Mouse (Mus musculus) liver, embryonic 16.5 days (tissue): ENCODE measurements at regions not wholly inside any gene's neighbourhood (a gene's known extent, or its start where the extent isn't known, plus 50 kb on each side); places are given as distances from the start of the nearest gene placed in this dataset.

Source experiments
- ATAC-seq: fragments of 200-750 bp; cut with Nextera tagmentation; 2 replicates; pipeline ENCODE4 v1.8.0; 2017; ENCODE audit warnings: low read depth, mild to moderate bottlenecking, moderate number of reproducible peaks, moderate library complexity
- H3K27ac ChIP-seq: fragments of 300-500 bp; sonication (generic); 2 replicates; pipeline ENCODE4 v1.5.1; 2014; ENCODE audit warnings: mild to moderate bottlenecking, low read length
- H3K27me3 ChIP-seq: fragments of 300-500 bp; sonication (generic); 2 replicates; pipeline ENCODE4 v1.6.1; 2014; ENCODE audit warnings: low read depth, low read length, mixed read lengths; ENCODE audit not compliant: control insufficient read depth, insufficient read depth
- H3K36me3 ChIP-seq: fragments of 300-500 bp; sonication (generic); 2 replicates; pipeline ENCODE4 v1.6.1; 2014; ENCODE audit warnings: mild to moderate bottlenecking; ENCODE audit not compliant: control insufficient read depth, insufficient read depth
- H3K4me1 ChIP-seq: fragments of 300-500 bp; sonication (generic); 2 replicates; pipeline ENCODE4 v1.6.1; 2014; ENCODE audit warnings: low read depth, low read length, mixed read lengths; ENCODE audit not compliant: control insufficient read depth
- H3K4me2 ChIP-seq: fragments of 300-500 bp; sonication (generic); 2 replicates; pipeline ENCODE4 v1.6.1; 2014; ENCODE audit warnings: low read depth, low read length, mixed read lengths
- H3K4me3 ChIP-seq: fragments of 300-500 bp; sonication (generic); 2 replicates; pipeline ENCODE4 v1.5.1; 2014; ENCODE audit warnings: low read depth, mild to moderate bottlenecking, low read length
- H3K9ac ChIP-seq: fragments of 300-500 bp; sonication (generic); 2 replicates; pipeline ENCODE4 v1.6.1; 2014; ENCODE audit warnings: low read depth, low read length
- H3K9me3 ChIP-seq: fragments of 300-500 bp; sonication (generic); replicated peaks from 2 replicates; pipeline ENCODE4 v1.6.1; 2016; ENCODE audit warnings: low read length; ENCODE audit not compliant: control insufficient read depth
- WGBS: fragments of 180-500 bp; shearing (Covaris S2); extraction: QIAGEN DNeasy Blood & Tissue Kit; methylation state at CpG from one replicate; pipeline ENCODE4 v1.1.7; 2014; ENCODE audit not compliant: insufficient replicate concordance; 5-methylcytosine and 5-hydroxymethylcytosine counted together

DNA sequence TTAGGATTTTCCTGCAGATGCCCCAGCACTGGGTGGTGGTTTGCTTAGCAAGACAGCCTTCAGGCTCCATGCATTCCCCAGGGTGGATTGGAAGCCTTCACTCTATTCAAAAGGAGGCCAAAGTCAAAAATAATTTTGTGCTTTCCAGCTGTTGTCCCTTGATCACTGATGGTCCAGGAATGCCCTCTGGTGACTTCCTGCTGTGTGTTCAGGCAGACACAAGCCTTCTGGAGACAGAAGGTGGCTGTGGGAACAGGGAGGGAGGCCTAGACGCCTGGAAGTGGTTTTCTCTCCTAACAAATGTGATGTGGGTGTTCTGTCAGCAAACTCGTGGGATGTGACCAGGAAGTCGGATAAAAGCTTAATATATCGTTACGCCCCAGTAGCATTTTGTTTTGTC is 81.3 kb downstream of the Atp6ap1l start:
- H3K27ac ChIP-seq, result no peak overlapping the region
- 57% methylated on average over 5 of the region's 5 CpGs for WGBS

DNA sequence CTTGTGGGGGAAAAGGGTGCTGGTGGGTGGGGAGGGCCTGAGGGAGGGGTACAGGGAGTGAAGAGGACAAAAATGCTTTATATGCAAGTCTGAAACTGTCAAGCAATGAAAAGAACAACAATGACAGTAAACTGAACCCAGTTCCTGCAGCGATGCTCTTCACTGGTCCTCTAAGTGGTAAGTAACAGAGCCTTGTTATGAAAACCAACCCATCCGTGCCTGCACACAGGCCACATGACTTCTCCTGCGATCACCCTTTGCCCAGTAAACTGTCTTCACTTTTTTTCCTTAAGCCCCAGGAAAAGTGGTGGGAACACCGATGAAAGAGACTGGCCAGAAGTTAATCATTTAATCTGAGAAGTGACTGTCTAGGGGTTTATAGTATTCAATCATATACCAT is 83.3 kb downstream of the Atp6ap1l start:
- Histone ChIP-seq H3K9ac (no peak overlapping the region), H3K4me3 (no peak overlapping the region), H3K27ac (no peak overlapping the region), H3K27me3 (no peaks in the 10 kb centered on the region), H3K4me1 (no peaks in the 10 kb centered on the region), H3K4me2 (no peak overlapping the region), H3K36me3 (no peaks in the 10 kb centered on the region), H3K9me3 (no peaks in the 10 kb centered on the region)
- WGBS, result 61% methylated on average over 4 of the region's 4 CpGs
- ATAC-seq, result no peak

More for the DNA sequence above, 81.3 kb downstream of the Atp6ap1l start:
- ATAC-seq, result no peak
- Histone ChIP-seq H3K4me2 (no peak overlapping the region), H3K4me3 (no peak overlapping the region), H3K4me1 (no peaks in the 10 kb centered on the region; the same call in 1 of the 2 replicates), H3K36me3 (no peaks in the 10 kb centered on the region), H3K27me3 (no peaks in the 10 kb centered on the region), H3K9ac (no peak overlapping the region), H3K9me3 (no peaks in the 10 kb centered on the region)

DNA sequence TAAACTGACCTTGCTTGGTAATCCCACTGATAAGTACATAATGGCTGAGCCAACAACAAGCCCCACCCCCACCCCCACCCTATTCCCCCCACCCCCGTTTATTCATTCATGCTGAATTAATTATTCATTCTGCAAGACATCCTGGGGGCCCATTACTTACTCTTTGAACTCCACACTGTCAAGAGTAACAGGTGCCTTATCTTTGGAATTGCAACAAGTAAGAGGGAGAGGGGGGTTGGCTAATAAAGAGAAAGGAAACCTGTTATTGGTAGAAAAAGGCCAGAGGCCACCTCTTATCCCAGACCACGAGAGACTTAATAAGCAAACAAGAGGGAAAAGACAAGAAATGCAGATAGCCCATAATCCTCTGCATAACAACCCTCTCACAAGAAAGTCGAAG is 84.7 kb downstream of the Atp6ap1l start:
- no peak overlapping the region for H3K9ac ChIP-seq
- 30% methylated on average over 3 of the region's 3 CpGs for WGBS
- no peaks in the 10 kb centered on the region for H3K4me1 ChIP-seq
- no peak overlapping the region for H3K27ac ChIP-seq
- no peak for ATAC-seq
- H3K36me3 ChIP-seq, result no peaks in the 10 kb centered on the region
- H3K4me3 ChIP-seq, result no peak overlapping the region
- H3K4me2 ChIP-seq, result no peak overlapping the region
- H3K27me3 ChIP-seq, result no peaks in the 10 kb centered on the region
- no peaks in the 10 kb centered on the region for H3K9me3 ChIP-seq

DNA sequence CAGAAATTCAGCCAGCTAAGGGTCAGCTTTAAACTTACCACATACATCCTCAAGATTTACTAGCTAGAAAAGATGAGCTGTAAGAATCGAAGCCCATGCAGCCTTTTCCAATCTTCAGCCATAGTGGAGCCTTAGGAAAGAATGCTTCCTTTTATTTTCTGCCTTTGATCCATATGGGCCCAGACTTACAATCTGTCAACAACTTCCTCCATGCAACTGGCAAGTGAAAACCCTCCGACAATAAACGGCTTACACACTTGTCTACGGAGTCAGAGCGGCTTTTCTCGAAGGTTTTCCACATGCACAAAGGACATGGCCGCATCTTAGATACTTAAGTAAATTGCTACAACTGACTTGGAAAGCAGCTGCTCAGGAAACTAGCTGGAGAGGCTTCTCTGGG is 85.2 kb downstream of the Atp6ap1l start:
- Histone ChIP-seq H3K4me3 (no peak overlapping the region), H3K27ac (no peak overlapping the region), H3K27me3 (no peaks in the 10 kb centered on the region), H3K9ac (no peak overlapping the region), H3K4me1 (no peaks in the 10 kb centered on the region), H3K4me2 (no peak overlapping the region), H3K9me3 (no peaks in the 10 kb centered on the region), H3K36me3 (no peaks in the 10 kb centered on the region)
- ATAC-seq, result no peak
- 50% methylated on average over 7 of the region's 7 CpGs for WGBS

DNA sequence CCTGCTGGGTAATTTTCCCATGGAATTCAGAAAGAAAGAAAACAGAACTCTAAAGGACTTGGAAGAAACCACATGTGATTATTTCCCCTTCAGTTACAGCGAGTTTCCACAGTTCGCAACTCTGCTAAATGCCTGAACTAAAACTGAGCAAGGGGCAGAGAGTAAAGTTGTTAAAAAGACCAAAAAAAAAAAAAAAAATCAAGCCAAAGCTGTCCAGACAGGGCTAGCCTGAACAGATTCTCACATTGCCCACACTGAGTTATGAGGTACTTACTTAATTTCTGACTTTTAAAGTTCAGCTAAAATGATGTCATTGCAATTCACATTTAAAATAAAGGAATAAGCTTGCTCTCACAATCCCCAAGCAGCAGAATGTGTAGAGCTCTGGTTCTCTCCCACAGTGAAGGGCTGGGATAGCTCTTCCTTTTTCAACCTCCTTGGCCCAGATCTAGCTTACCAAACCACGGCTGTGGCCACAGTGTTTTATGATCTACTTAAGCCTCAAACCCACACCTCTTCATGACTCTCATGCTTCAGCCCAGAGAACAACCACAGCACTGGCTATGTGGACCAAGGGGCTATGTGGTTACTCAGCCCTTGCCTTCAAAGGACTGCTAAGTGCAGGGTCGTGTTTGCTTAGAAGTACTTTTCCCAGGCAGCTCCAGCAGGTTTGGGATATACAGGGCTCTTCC is 90.8 kb downstream of the Atp6ap1l start:
- no peaks in the 10 kb centered on the region for H3K36me3 ChIP-seq
- no peaks in the 10 kb centered on the region for H3K27me3 ChIP-seq
- no peak for ATAC-seq
- WGBS, result 40% methylated on average over 4 of the region's 4 CpGs
- H3K9ac ChIP-seq, result no peak overlapping the region
- H3K4me1 ChIP-seq, result no peaks in the 10 kb centered on the region
- no peak overlapping the region for H3K4me2 ChIP-seq
- H3K4me3 ChIP-seq, result no peak overlapping the region
- no peaks in the 10 kb centered on the region for H3K9me3 ChIP-seq
- no peak overlapping the region for H3K27ac ChIP-seq

DNA sequence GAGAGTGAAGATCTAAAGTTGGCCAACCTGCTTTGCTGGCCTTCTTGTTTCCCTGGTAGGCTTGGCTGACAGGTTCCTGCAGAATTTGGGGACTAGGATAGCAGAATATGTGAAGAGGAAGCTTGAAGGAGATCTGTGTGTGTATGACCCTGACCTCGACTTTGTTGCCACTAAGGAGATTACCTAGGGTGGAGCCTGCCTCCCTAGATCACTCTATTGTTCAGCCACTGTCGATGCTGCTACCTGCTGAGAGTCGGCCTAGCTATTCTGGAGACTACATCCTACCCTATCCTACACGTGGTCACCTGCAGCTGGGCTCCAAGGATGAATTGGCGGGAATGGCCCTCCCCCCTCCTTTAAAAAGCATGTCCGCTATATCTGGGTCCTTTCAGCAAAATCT is 95.1 kb downstream of the Atp6ap1l start:
- no peak for ATAC-seq

DNA sequence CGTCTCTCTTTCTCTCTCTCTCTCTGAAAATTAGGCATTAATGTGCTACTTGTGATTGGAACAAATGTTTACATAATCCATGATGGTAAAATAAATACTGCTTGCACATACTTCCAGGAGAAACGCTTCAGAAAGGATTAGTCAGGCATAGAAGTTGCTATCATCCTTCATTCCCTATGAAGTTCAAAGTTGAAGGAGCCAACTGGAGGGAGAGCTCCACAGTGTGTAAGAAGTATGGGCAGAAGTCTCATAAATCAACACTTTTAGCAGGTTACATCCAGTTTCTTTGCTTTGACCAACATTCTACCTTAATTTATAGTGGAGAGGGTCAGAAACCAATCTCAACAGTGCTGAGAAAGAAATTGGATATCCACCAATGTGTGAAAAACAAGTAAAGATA is 105.5 kb downstream of the Atp6ap1l start:
- no peak for ATAC-seq
- Histone ChIP-seq H3K4me2 (no peak overlapping the region), H3K9me3 (no peaks in the 10 kb centered on the region), H3K4me1 (no peaks in the 10 kb centered on the region), H3K4me3 (no peak overlapping the region), H3K27ac (no peak overlapping the region), H3K36me3 (no peaks in the 10 kb centered on the region), H3K9ac (no peak overlapping the region), H3K27me3 (no peaks in the 10 kb centered on the region)
- WGBS, result 45% methylated on average over 2 of the region's 2 CpGs

More for the DNA sequence above, 95.1 kb downstream of the Atp6ap1l start:
- no peak overlapping the region for H3K27ac ChIP-seq
- H3K36me3 ChIP-seq, result no peaks in the 10 kb centered on the region
- H3K4me1 ChIP-seq, result no peaks in the 10 kb centered on the region
- no peak overlapping the region for H3K4me3 ChIP-seq
- H3K9me3 ChIP-seq, result no peaks in the 10 kb centered on the region
- H3K27me3 ChIP-seq, result no peaks in the 10 kb centered on the region
- H3K4me2 ChIP-seq, result no peak overlapping the region
- no peak overlapping the region for H3K9ac ChIP-seq
- WGBS, result 51% methylated on average over 6 of the region's 6 CpGs

DNA sequence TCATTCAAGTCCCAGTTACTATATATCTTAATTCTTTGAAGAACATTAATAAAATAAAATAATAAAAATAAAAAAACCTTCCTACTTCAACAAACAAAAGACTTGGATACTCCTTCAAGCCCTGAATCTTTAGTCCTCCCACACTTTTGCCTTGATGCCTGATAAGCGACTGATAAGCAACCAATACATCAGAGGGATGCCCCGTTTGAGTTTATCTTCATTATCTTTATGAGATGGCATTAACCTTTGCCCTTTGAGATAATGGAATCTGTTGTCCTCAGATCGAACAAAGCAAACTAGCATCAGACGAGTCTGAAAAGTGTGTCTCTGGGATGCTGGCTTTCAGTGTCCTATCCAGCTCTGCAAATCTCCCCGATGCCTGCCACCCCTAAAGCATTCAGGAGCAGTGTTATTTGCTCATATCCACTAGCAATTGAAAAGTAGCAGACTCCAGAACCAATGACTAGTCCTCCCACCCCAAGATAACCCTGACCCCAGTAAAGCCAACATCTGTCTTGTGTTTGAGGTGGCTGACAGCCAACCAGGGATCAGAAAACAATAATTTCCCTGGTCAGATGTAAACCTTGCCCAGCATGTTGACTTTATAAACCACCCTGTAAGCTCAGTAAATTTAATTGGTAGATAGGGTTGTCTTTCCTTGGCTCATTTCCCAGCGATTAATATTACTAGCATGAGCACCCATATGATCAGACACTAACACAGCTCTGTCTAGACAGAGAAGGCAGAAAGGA is 106.2 kb downstream of the Atp6ap1l start:
- Histone ChIP-seq H3K27me3 (no peaks in the 10 kb centered on the region), H3K27ac (no peak overlapping the region), H3K4me2 (no peak overlapping the region), H3K9ac (no peak overlapping the region), H3K9me3 (no peaks in the 10 kb centered on the region), H3K36me3 (no peaks in the 10 kb centered on the region), H3K4me3 (no peak overlapping the region), H3K4me1 (no peaks in the 10 kb centered on the region)
- peak; percentile 67 for ATAC-seq
- 16% methylated on average over 6 of the region's 6 CpGs for WGBS

DNA sequence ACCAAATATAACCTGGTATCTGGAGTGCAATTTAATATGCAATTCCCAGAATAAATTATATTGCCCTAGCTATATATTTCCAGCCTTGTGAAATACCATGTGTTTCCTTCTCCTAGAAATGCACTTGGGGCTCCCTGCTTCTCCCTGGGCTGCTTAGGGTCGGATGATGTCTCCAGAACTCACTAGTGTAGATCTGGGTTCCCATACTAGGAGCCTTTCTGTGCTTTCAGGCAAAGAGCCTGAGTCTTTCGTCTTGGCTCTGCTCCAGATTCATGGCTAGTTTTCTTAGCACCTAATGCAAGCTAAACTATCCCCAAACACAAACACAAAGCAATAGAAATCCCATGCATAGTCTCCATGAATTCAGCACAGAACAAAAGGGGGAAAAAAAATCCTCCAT is 106.8 kb downstream of the Atp6ap1l start:
- no peaks in the 10 kb centered on the region for H3K27me3 ChIP-seq
- no peak for ATAC-seq
- H3K4me1 ChIP-seq, result no peaks in the 10 kb centered on the region
- 17% methylated on average over 2 of the region's 2 CpGs for WGBS
- no peak overlapping the region for H3K4me3 ChIP-seq
- no peaks in the 10 kb centered on the region for H3K36me3 ChIP-seq
- H3K9ac ChIP-seq, result no peak overlapping the region
- H3K9me3 ChIP-seq, result no peaks in the 10 kb centered on the region
- H3K27ac ChIP-seq, result no peak overlapping the region
- H3K4me2 ChIP-seq, result no peak overlapping the region
